ENCODE assay signal across 8 mouse cellular contexts in genomic region chr11:61577349-61577748, GRCm38 (mm10). TPM values are rescaled to one million over a fixed set of nuclear protein-coding genes. Genes with fewer than 3 reads are reported as not detected.
DNase-seq lines count a peak whose midpoint lies in the region; ATAC-seq lines count a peak whose summit lies in the region.
"Had no signal": no experiment of that assay in that cellular context is flagged by ENCODE, and none has a peak within 500 bp of the region (broad histone marks: within the 10 kb centered on the region; RNA-seq: fewer than 3 reads in every experiment).

No protein-coding gene starts in this region.

- peaks cover 5% of the 10 kb centered on the region for H3K9me3 ChIP-seq in limb, embryonic 12.5 days
- H3K9me3 ChIP-seq in limb, embryonic 10.5 days (replicated peaks), result no peaks in the 10 kb centered on the region
- no peaks in the 10 kb centered on the region for H3K9me3 ChIP-seq in embryonic facial prominence, embryonic 15.5 days (replicated peaks)
- no peaks in the 10 kb centered on the region for H3K9me3 ChIP-seq in hindbrain, embryonic 15.5 days
- H3K9me3 ChIP-seq in neural tube, embryonic 14.5 days (ENCODE audit: control insufficient read depth, low read length), result no peaks in the 10 kb centered on the region

- no peak for DNase-seq in limb, embryonic 10.5 days (ENCODE audit: low spot score)
- DNase-seq in thymus, postnatal 14 days, result no peak
- DNase-seq: right cerebral cortex, postnatal 4 days had no signal

- peak overlapping the region; percentile 78 for H3K4me2 ChIP-seq in limb, embryonic 12.5 days
- H3K4me2 ChIP-seq in embryonic facial prominence, embryonic 15.5 days (replicated peaks), result peak overlapping the region; percentile 64
- peak overlapping the region; percentile 75 for H3K4me2 ChIP-seq in hindbrain, embryonic 15.5 days
- H3K4me2 ChIP-seq in neural tube, embryonic 14.5 days (ENCODE audit: low read depth, low read length), result peak overlapping the region; percentile 80

- no peak for ATAC-seq in limb, embryonic 12.5 days (ENCODE audit: insufficient number of reproducible peaks, insufficient read depth, low FRiP score, low TSS enrichment, low read depth)
- no peak for ATAC-seq in embryonic facial prominence, embryonic 15.5 days (ENCODE audit: insufficient number of reproducible peaks, low FRiP score, low TSS enrichment, low read depth)
- no peak for ATAC-seq in hindbrain, embryonic 15.5 days (ENCODE audit: low FRiP score, low read depth)
- ATAC-seq in neural tube, embryonic 14.5 days (ENCODE audit: low read depth), result no peak
- ATAC-seq in CD4-positive, CD25-positive, alpha-beta regulatory T cell, adult 4 months, result no peak

- peaks cover 9% of the 10 kb centered on the region; the same call in 1 of the 2 replicates for H3K36me3 ChIP-seq in limb, embryonic 12.5 days
- peaks cover 15% of the 10 kb centered on the region for H3K36me3 ChIP-seq in limb, embryonic 10.5 days
- no peaks in the 10 kb centered on the region for H3K36me3 ChIP-seq in embryonic facial prominence, embryonic 15.5 days
- no peaks in the 10 kb centered on the region for H3K36me3 ChIP-seq in hindbrain, embryonic 15.5 days
- no peaks in the 10 kb centered on the region for H3K36me3 ChIP-seq in neural tube, embryonic 14.5 days (ENCODE audit: control insufficient read depth, insufficient read depth, low read length)

- H3K27ac ChIP-seq in limb, embryonic 12.5 days, result no peak overlapping the region
- H3K27ac ChIP-seq in limb, embryonic 10.5 days, result no peak overlapping the region
- no peak overlapping the region for H3K27ac ChIP-seq in embryonic facial prominence, embryonic 15.5 days (replicated peaks)
- H3K27ac ChIP-seq in hindbrain, embryonic 15.5 days (replicated peaks), result no peak overlapping the region
- no peak overlapping the region for H3K27ac ChIP-seq in neural tube, embryonic 14.5 days (ENCODE audit: low read depth, low read length)

- no peak overlapping the region for H3K9ac ChIP-seq in limb, embryonic 12.5 days (replicated peaks)
- no peak overlapping the region for H3K9ac ChIP-seq in embryonic facial prominence, embryonic 15.5 days
- no peak overlapping the region for H3K9ac ChIP-seq in hindbrain, embryonic 15.5 days
- no peak overlapping the region for H3K9ac ChIP-seq in neural tube, embryonic 14.5 days (replicated peaks; ENCODE audit: low read depth, low read length)

- H3K27me3 ChIP-seq in limb, embryonic 12.5 days, result no peaks in the 10 kb centered on the region
- no peaks in the 10 kb centered on the region for H3K27me3 ChIP-seq in limb, embryonic 10.5 days (ENCODE audit: low read depth, poor library complexity, severe bottlenecking)
- H3K27me3 ChIP-seq in embryonic facial prominence, embryonic 15.5 days, result no peaks in the 10 kb centered on the region
- no peaks in the 10 kb centered on the region for H3K27me3 ChIP-seq in hindbrain, embryonic 15.5 days
- H3K27me3 ChIP-seq in neural tube, embryonic 14.5 days (ENCODE audit: control insufficient read depth, insufficient read depth, low read length), result no peaks in the 10 kb centered on the region

- H3K4me1 ChIP-seq in limb, embryonic 12.5 days (replicated peaks), result peaks cover 13% of the 10 kb centered on the region
- peaks cover 26% of the 10 kb centered on the region for H3K4me1 ChIP-seq in limb, embryonic 10.5 days
- peaks cover 22% of the 10 kb centered on the region for H3K4me1 ChIP-seq in embryonic facial prominence, embryonic 15.5 days
- peaks cover 30% of the 10 kb centered on the region for H3K4me1 ChIP-seq in hindbrain, embryonic 15.5 days (replicated peaks)
- H3K4me1 ChIP-seq in neural tube, embryonic 14.5 days (ENCODE audit: control insufficient read depth, insufficient read depth, low read length), result peaks cover 10% of the 10 kb centered on the region

- H3K4me3 ChIP-seq in limb, embryonic 12.5 days (replicated peaks), result no peak overlapping the region
- H3K4me3 ChIP-seq in limb, embryonic 10.5 days, result no peak overlapping the region
- H3K4me3 ChIP-seq in embryonic facial prominence, embryonic 15.5 days (replicated peaks), result no peak overlapping the region
- H3K4me3 ChIP-seq in hindbrain, embryonic 15.5 days, result peak overlapping the region; percentile 83
- peak overlapping the region; percentile 97; the same call in 1 of the 2 replicates for H3K4me3 ChIP-seq in neural tube, embryonic 14.5 days (ENCODE audit: low read depth, low read length)

RNA-seq across cellular contexts. Expression of gene Epn2, which starts 2.1 kb away (rescaled TPM):
- polyA plus RNA-seq in limb, embryonic 12.5 days (2016; fragmentation: Nextera tagmentation; extraction: Ambion mirVana), result 26.7 and 28.5 TPM in 2 replicates
- 20.3 and 24.1 TPM in 2 replicates for polyA plus RNA-seq in limb, embryonic 10.5 days (2016; fragmentation: Nextera tagmentation; extraction: Ambion mirVana)
- 28.6 and 31.0 TPM in 2 replicates for polyA plus RNA-seq in embryonic facial prominence, embryonic 15.5 days (2015; fragmentation: Nextera tagmentation; extraction: Ambion mirVana)
- polyA plus RNA-seq in hindbrain, embryonic 15.5 days (2015; fragmentation: Nextera tagmentation; extraction: Ambion mirVana), result 69.9 and 79.6 TPM in 2 replicates
- polyA plus RNA-seq in neural tube, embryonic 14.5 days (2014; fragmentation: Nextera tagmentation; extraction: Ambion mirVana), result 69.7 and 74.8 TPM in 2 replicates
- polyA plus RNA-seq in CD4-positive, CD25-positive, alpha-beta regulatory T cell, adult 4 months (2017; shearing (Covaris generic)), result under 1 TPM; 0.26 to 0.86 TPM

Comparison
In these comparisons a context has a peak if more than half of its experiments do, and no peak if none do; other contexts are left out.
1. H3K4me3 ChIP-seq: peak in hindbrain, embryonic 15.5 days (single experiment) and neural tube, embryonic 14.5 days (single experiment); none in limb, embryonic 12.5 days (single experiment), limb, embryonic 10.5 days (single experiment) and embryonic facial prominence, embryonic 15.5 days (single experiment).
2. RNA of gene Epn2, which starts 2.1 kb away (polyA plus RNA-seq): 69.9 to 79.6 TPM in hindbrain, embryonic 15.5 days, 69.7 to 74.8 TPM in neural tube, embryonic 14.5 days, 28.6 to 31.0 TPM in embryonic facial prominence, embryonic 15.5 days, 26.7 to 28.5 TPM in limb, embryonic 12.5 days and 20.3 to 24.1 TPM in limb, embryonic 10.5 days; 0.26 to 0.86 TPM in CD4-positive, CD25-positive, alpha-beta regulatory T cell, adult 4 months; every median in the first group is over 10 times any median in the second.
3. Peak in every context shown above with its lines, with median percentiles within 50 percentile points of each other: H3K4me2 ChIP-seq.